Mouse (Mus musculus): ENCODE data around the gene Rhoa. TPM values are rescaled to one million over a fixed set of nuclear protein-coding genes. Genes with fewer than 3 reads are reported as not detected.
A peak's percentile ranks its signal among the peaks of the same experiment; 100 is the strongest.
"Not testable (repeated sequence)": the region's sequence is repeated elsewhere in the genome, so short reads cannot be mapped to it uniquely, and the experiment has no call there.

Gene Rhoa
- polyA plus RNA-seq, 1 experiment, result 187 TPM

GRCm38 (mm10) chr9:108304716-108305115 lies 1.2 kb upstream of the Rhoa start:
- Histone ChIP-seq H3K27ac (ENCODE audit: insufficient read depth, low read depth, low read length) (no peak overlapping the region), H3K4me3 (ENCODE audit: insufficient read depth, low read depth, low read length) (no peak overlapping the region), H3K4me1 (ENCODE audit: control insufficient read depth, insufficient read depth, low read length) (peaks cover 2% of the 10 kb centered on the region; the same call in 1 of the 2 replicates)
- 76% methylated on average over 4 of the region's 4 CpGs for WGBS
- TF ChIP-seq POLR2A (IDR thresholded peaks at IDR 0.05; ENCODE audit: insufficient read depth, low read depth, low read length), result no peak
- no peak for TF ChIP-seq CTCF (IDR thresholded peaks at IDR 0.05; ENCODE audit: insufficient read depth, low read depth, low read length)

GRCm38 (mm10) chr9:108305170-108305569 lies 759 bp upstream of the Rhoa start:
- Histone ChIP-seq H3K4me3 (ENCODE audit: insufficient read depth, low read depth, low read length) (peak overlapping the region; percentile 59), H3K4me1 (ENCODE audit: control insufficient read depth, insufficient read depth, low read length) (peaks cover 2% of the 10 kb centered on the region; the same call in 1 of the 2 replicates), H3K27ac (ENCODE audit: insufficient read depth, low read depth, low read length) (peak overlapping the region; percentile 34; the same call in 1 of the 2 replicates)
- 0% methylated on average over 1 of the region's 1 CpGs for WGBS
- TF ChIP-seq CTCF (IDR thresholded peaks at IDR 0.05; ENCODE audit: insufficient read depth, low read depth, low read length) (no peak), POLR2A (IDR thresholded peaks at IDR 0.05; ENCODE audit: insufficient read depth, low read depth, low read length) (no peak)

- WGBS, result 1% methylated on average over 51 of the region's 51 CpGs
- TF ChIP-seq CTCF (IDR thresholded peaks at IDR 0.05; ENCODE audit: insufficient read depth, low read depth, low read length) (no peak), POLR2A (IDR thresholded peaks at IDR 0.05; ENCODE audit: insufficient read depth, low read depth, low read length) (no peak)
Measured at GRCm38 (mm10) chr9:108306571-108306980, 647 bp downstream of the Rhoa start.

GRCm38 (mm10) chr9:108307021-108307807 lies 1.3 kb downstream of the Rhoa start:
- 0 out of 2 replicates have a peak overlapping the region, but pooled peaks have one; percentile 46 for H3K27ac ChIP-seq (ENCODE audit: insufficient read depth, low read depth, low read length)
- peak overlapping the region; percentile 97 for H3K4me3 ChIP-seq (ENCODE audit: insufficient read depth, low read depth, low read length)
- peaks cover 2% of the 10 kb centered on the region; the same call in 1 of the 2 replicates for H3K4me1 ChIP-seq (ENCODE audit: control insufficient read depth, insufficient read depth, low read length)
- 3% methylated on average over 12 of the region's 12 CpGs for WGBS
- TF ChIP-seq CTCF (IDR thresholded peaks at IDR 0.05; ENCODE audit: insufficient read depth, low read depth, low read length) (no peak), POLR2A (IDR thresholded peaks at IDR 0.05; ENCODE audit: insufficient read depth, low read depth, low read length) (no peak)

More at GRCm38 (mm10) chr9:108306571-108306980, 647 bp downstream of the Rhoa start:
- H3K27ac ChIP-seq (ENCODE audit: insufficient read depth, low read depth, low read length), result peak overlapping the region; percentile 97
- H3K4me3 ChIP-seq (ENCODE audit: insufficient read depth, low read depth, low read length), result peak overlapping the region; percentile 97
- peaks cover 2% of the 10 kb centered on the region; the same call in 1 of the 2 replicates for H3K4me1 ChIP-seq (ENCODE audit: control insufficient read depth, insufficient read depth, low read length)

GRCm38 (mm10) chr9:108308141-108308540 lies 2.2 kb downstream of the Rhoa start:
- H3K4me3 ChIP-seq (ENCODE audit: insufficient read depth, low read depth, low read length), result no peak overlapping the region
- 18% methylated on average over 2 of the region's 2 CpGs for WGBS
- TF ChIP-seq CTCF (IDR thresholded peaks at IDR 0.05; ENCODE audit: insufficient read depth, low read depth, low read length) (no peak), POLR2A (IDR thresholded peaks at IDR 0.05; ENCODE audit: insufficient read depth, low read depth, low read length) (no peak)
- H3K4me1 ChIP-seq (ENCODE audit: control insufficient read depth, insufficient read depth, low read length), result peaks cover 2% of the 10 kb centered on the region; the same call in 1 of the 2 replicates
- H3K27ac ChIP-seq (ENCODE audit: insufficient read depth, low read depth, low read length), result no peak overlapping the region

- TF ChIP-seq POLR2A (IDR thresholded peaks at IDR 0.05; ENCODE audit: insufficient read depth, low read depth, low read length) (no peak), CTCF (IDR thresholded peaks at IDR 0.05; ENCODE audit: insufficient read depth, low read depth, low read length) (no peak)
- no peak overlapping the region for H3K27ac ChIP-seq (ENCODE audit: insufficient read depth, low read depth, low read length)
- no peaks in the 10 kb centered on the region for H3K4me1 ChIP-seq (ENCODE audit: control insufficient read depth, insufficient read depth, low read length)
- no peak overlapping the region for H3K4me3 ChIP-seq (ENCODE audit: insufficient read depth, low read depth, low read length)
- 92% methylated on average over 3 of the region's 3 CpGs for WGBS
Measured at GRCm38 (mm10) chr9:108317572-108317971, 11.6 kb downstream of the Rhoa start.

- 18% methylated on average over 2 of the region's 2 CpGs for WGBS
- TF ChIP-seq CTCF (IDR thresholded peaks at IDR 0.05; ENCODE audit: insufficient read depth, low read depth, low read length) (no peak), POLR2A (IDR thresholded peaks at IDR 0.05; ENCODE audit: insufficient read depth, low read depth, low read length) (no peak)
- no peak overlapping the region for H3K4me3 ChIP-seq (ENCODE audit: insufficient read depth, low read depth, low read length)
- H3K27ac ChIP-seq (ENCODE audit: insufficient read depth, low read depth, low read length), result no peak overlapping the region
- H3K4me1 ChIP-seq (ENCODE audit: control insufficient read depth, insufficient read depth, low read length), result no peaks in the 10 kb centered on the region
Measured at GRCm38 (mm10) chr9:108318462-108318861, 12.5 kb downstream of the Rhoa start.

GRCm38 (mm10) chr9:108322054-108322453 lies 16.1 kb downstream of the Rhoa start:
- H3K27ac ChIP-seq (ENCODE audit: insufficient read depth, low read depth, low read length); H3K4me1 ChIP-seq (ENCODE audit: control insufficient read depth, insufficient read depth, low read length); H3K4me3 ChIP-seq (ENCODE audit: insufficient read depth, low read depth, low read length): not testable (repeated sequence)
- WGBS, result 92% methylated on average over 7 of the region's 7 CpGs

- TF ChIP-seq POLR2A (IDR thresholded peaks at IDR 0.05; ENCODE audit: insufficient read depth, low read depth, low read length) (no peak), CTCF (IDR thresholded peaks at IDR 0.05; ENCODE audit: insufficient read depth, low read depth, low read length) (no peak)
- H3K4me1 ChIP-seq (ENCODE audit: control insufficient read depth, insufficient read depth, low read length), result no peaks in the 10 kb centered on the region
- H3K4me3 ChIP-seq (ENCODE audit: insufficient read depth, low read depth, low read length), result no peak overlapping the region
- H3K27ac ChIP-seq (ENCODE audit: insufficient read depth, low read depth, low read length), result no peak overlapping the region
- WGBS, result 87% methylated on average over 1 of the region's 1 CpGs
Measured at GRCm38 (mm10) chr9:108324784-108325183, 18.9 kb downstream of the Rhoa start.
